Mouse (Mus musculus): ENCODE data around the gene Fam160b1. TPM values are rescaled to one million over a fixed set of nuclear protein-coding genes. Genes with fewer than 3 reads are reported as not detected.
A peak's percentile ranks its signal among the peaks of the same experiment; 100 is the strongest.

Fam160b1 gene
- polyA plus RNA-seq, 1 experiment, result 8.0 TPM

DNA sequence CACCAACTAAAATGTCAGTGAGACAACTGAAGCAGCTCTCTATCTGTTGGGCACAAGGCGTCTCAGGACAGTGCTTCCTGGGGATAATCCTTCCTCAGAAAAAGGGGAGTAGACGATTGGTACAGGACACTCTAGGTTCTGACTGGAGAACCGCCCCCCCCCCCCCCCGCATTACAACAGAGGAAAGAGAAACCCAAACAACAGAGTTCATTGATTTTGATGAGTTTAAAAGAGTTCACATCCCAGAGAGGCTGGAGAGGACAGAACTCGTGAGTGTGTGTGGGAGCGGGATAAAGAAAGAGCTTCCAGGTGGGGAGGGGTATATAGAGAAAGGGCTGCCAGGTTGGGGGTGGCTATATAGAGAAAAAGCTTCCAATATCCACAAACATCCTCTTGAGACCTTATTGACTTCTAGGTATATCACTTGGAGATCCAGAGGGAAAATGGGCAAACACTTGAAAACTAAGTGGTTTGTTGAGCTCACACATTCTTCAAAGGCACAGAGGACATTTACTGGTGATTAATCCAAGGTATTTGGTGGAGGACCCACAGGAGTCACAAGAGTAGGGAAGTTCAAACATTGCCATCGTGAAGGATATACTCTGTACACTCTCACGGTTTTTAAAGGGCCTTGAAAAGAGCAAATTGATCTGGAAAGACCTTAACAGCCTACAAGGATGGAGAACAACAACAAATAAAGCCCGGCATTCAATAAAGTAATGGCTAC, 39.7 kb upstream of the Fam160b1 start:
- no peak overlapping the region for H3K27ac ChIP-seq (ENCODE audit: insufficient read depth, low read depth, low read length)
- no peak for DNase-seq
- no peaks in the 10 kb centered on the region; the same call in 1 of the 2 replicates for H3K4me1 ChIP-seq (ENCODE audit: control insufficient read depth, insufficient read depth, low read length)
- no peaks in the 10 kb centered on the region for H3K27me3 ChIP-seq (replicated peaks; ENCODE audit: control insufficient read depth, insufficient read depth, low read length)
- TF ChIP-seq POLR2A (IDR thresholded peaks at IDR 0.05; ENCODE audit: low read depth, low read length), result no peak
- no peak for TF ChIP-seq CTCF (conservative IDR thresholded peaks at IDR 0.05; ENCODE audit: insufficient read depth, insufficient read length, low read depth, low read length)
- no peak overlapping the region for H3K4me3 ChIP-seq (ENCODE audit: insufficient read depth, low read depth, low read length)
- 81% methylated on average over 9 of the region's 9 CpGs for whole genome bisulfite sequencing
- H3K36me3 ChIP-seq (ENCODE audit: control insufficient read depth, insufficient read depth, low read length), result no peaks in the 10 kb centered on the region

DNA sequence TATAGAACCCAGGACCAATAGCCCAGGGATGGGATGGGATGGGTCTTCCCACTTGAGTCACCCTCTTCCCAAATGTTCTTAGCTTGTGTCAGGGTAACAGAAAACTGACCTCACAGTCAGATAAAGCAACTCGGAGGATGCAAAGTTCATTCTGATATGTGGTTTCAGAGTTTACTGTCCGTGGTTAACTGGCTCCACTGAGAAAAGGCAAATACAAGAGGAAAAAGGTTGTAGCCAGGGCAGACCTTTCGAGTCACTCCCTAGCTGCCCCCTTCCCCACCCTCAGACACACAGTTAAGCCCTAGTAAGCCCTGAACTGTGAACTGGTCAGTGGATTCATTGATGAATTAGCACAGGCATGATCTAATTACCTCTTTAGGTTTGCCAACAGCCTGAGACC, 38.6 kb upstream of the Fam160b1 start:
- no peak overlapping the region for H3K27ac ChIP-seq (ENCODE audit: insufficient read depth, low read depth, low read length)
- no peak overlapping the region for H3K4me3 ChIP-seq (ENCODE audit: insufficient read depth, low read depth, low read length)
- DNase-seq, result no peak
- WGBS, result 64% methylated on average over 3 of the region's 3 CpGs
- no peaks in the 10 kb centered on the region for H3K36me3 ChIP-seq (ENCODE audit: control insufficient read depth, insufficient read depth, low read length)
- H3K27me3 ChIP-seq (replicated peaks; ENCODE audit: control insufficient read depth, insufficient read depth, low read length), result no peaks in the 10 kb centered on the region
- TF ChIP-seq POLR2A (IDR thresholded peaks at IDR 0.05; ENCODE audit: low read depth, low read length) (no peak), CTCF (conservative IDR thresholded peaks at IDR 0.05; ENCODE audit: insufficient read depth, insufficient read length, low read depth, low read length) (no peak)
- H3K4me1 ChIP-seq (ENCODE audit: control insufficient read depth, insufficient read depth, low read length), result no peaks in the 10 kb centered on the region; the same call in 1 of the 2 replicates

DNA sequence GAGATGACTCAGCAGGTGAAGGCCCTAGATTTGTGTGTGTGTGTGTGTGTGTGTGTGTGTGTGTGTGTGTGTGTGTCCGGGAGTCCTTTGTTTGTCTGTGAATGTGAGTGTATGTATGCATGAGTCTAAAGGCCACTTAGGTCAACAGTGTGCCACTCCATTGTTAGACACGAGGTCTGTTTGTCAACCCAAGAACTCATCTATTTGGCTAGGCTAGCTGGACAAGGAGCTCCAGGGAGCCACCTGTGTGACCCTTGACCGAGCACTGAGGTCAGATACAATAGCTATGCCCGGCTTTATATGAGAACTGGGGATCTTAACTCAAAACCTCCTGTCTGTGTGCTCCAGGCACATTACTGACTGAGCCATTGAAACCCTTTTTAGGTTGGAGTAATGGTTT, 38.0 kb upstream of the Fam160b1 start:
- Histone ChIP-seq H3K27me3 (replicated peaks; ENCODE audit: control insufficient read depth, insufficient read depth, low read length) (no peaks in the 10 kb centered on the region), H3K4me3 (ENCODE audit: insufficient read depth, low read depth, low read length) (no peak overlapping the region), H3K27ac (ENCODE audit: insufficient read depth, low read depth, low read length) (no peak overlapping the region), H3K36me3 (ENCODE audit: control insufficient read depth, insufficient read depth, low read length) (no peaks in the 10 kb centered on the region), H3K4me1 (ENCODE audit: control insufficient read depth, insufficient read depth, low read length) (no peaks in the 10 kb centered on the region; the same call in 1 of the 2 replicates)
- DNase-seq, result no peak
- TF ChIP-seq CTCF (conservative IDR thresholded peaks at IDR 0.05; ENCODE audit: insufficient read depth, insufficient read length, low read depth, low read length) (no peak), POLR2A (IDR thresholded peaks at IDR 0.05; ENCODE audit: low read depth, low read length) (no peak)
- WGBS, result 64% methylated on average over 4 of the region's 4 CpGs

DNA sequence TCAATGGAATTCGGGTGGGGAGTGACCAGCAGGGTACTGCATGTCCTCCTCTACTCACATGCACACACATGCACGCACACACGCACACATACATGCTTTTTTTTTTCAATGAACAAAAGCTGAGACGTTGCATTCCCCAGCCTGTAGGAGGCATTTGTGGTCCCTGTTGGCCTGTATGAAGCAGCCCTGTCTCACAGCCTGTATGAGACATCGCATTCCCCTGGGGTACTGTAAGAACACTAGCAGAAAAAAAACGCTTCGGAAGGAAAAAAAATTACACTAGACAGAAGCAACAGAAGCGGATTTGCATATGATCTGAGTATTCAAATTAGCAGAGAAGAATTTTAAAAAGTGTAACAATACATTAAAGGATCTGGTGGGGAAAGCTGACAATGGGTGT, 37.4 kb upstream of the Fam160b1 start:
- WGBS, result 84% methylated on average over 8 of the region's 8 CpGs
- Histone ChIP-seq H3K4me1 (ENCODE audit: control insufficient read depth, insufficient read depth, low read length) (no peaks in the 10 kb centered on the region; the same call in 1 of the 2 replicates), H3K27me3 (replicated peaks; ENCODE audit: control insufficient read depth, insufficient read depth, low read length) (no peaks in the 10 kb centered on the region), H3K4me3 (ENCODE audit: insufficient read depth, low read depth, low read length) (no peak overlapping the region), H3K27ac (ENCODE audit: insufficient read depth, low read depth, low read length) (no peak overlapping the region), H3K36me3 (ENCODE audit: control insufficient read depth, insufficient read depth, low read length) (no peaks in the 10 kb centered on the region)
- TF ChIP-seq POLR2A (IDR thresholded peaks at IDR 0.05; ENCODE audit: low read depth, low read length) (no peak), CTCF (conservative IDR thresholded peaks at IDR 0.05; ENCODE audit: insufficient read depth, insufficient read length, low read depth, low read length) (no peak)
- DNase-seq, result no peak

DNA sequence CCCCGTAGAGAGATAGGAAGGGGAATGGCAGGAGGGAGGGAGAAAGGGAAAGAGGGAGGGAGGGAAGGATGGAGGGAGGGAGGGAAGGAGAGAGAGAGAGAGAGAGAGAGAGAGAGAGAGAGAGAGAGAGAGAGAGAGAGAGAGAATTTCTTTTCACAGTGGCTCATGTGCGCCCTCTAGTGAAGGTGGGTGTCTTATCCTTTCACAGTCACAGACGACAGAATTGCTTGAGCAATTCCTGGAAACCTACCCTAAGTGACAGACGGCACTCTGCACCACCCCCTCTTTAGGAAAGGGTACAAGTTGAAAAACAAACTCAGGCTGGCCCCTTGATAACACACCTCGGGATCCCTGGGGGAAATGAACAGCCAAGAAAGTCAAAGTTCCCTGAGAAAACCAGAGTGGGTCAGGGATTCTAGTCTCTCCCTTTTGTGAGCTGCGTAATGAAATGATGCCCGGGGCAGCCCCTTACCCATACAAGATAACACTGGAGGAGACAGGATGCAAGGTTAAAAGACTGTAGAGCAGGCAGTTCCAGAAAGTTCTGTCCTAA, 34.7 kb upstream of the Fam160b1 start:
- WGBS, result 24% methylated on average over 7 of the region's 7 CpGs
- DNase-seq, result peak; percentile 77
- TF ChIP-seq POLR2A (IDR thresholded peaks at IDR 0.05; ENCODE audit: low read depth, low read length) (no peak), CTCF (conservative IDR thresholded peaks at IDR 0.05; ENCODE audit: insufficient read depth, insufficient read length, low read depth, low read length) (peak; percentile 57)
- no peak overlapping the region for H3K4me3 ChIP-seq (ENCODE audit: insufficient read depth, low read depth, low read length)
- H3K36me3 ChIP-seq (ENCODE audit: control insufficient read depth, insufficient read depth, low read length), result no peaks in the 10 kb centered on the region
- H3K27me3 ChIP-seq (replicated peaks; ENCODE audit: control insufficient read depth, insufficient read depth, low read length), result no peaks in the 10 kb centered on the region
- H3K4me1 ChIP-seq (ENCODE audit: control insufficient read depth, insufficient read depth, low read length), result no peaks in the 10 kb centered on the region; the same call in 1 of the 2 replicates
- H3K27ac ChIP-seq (ENCODE audit: insufficient read depth, low read depth, low read length), result no peak overlapping the region

DNA sequence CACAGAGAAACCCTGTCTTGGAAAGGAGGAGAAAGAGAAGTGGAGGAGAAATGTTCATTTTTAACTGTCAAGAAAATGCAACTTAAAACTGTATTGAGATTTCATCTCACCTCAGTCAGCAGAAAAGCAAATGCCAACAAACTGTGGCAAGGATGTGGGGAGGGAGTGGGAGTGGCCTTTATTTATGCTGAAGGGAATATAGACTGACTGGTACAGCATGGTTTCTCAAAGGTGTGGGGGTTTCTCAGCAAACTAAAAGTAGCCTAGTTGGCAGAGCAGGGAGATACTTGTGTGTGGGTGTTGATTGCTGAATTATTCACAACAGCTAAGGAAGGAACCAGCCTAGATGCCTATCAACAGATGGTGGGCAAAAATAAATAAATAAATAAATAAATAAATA, 32.8 kb upstream of the Fam160b1 start:
- no peak for TF ChIP-seq POLR2A (IDR thresholded peaks at IDR 0.05; ENCODE audit: low read depth, low read length)
- TF ChIP-seq CTCF (conservative IDR thresholded peaks at IDR 0.05; ENCODE audit: insufficient read depth, insufficient read length, low read depth, low read length), result no peak
- Histone ChIP-seq H3K4me3 (ENCODE audit: insufficient read depth, low read depth, low read length) (no peak overlapping the region), H3K4me1 (ENCODE audit: control insufficient read depth, insufficient read depth, low read length) (no peaks in the 10 kb centered on the region; the same call in 1 of the 2 replicates)

DNA sequence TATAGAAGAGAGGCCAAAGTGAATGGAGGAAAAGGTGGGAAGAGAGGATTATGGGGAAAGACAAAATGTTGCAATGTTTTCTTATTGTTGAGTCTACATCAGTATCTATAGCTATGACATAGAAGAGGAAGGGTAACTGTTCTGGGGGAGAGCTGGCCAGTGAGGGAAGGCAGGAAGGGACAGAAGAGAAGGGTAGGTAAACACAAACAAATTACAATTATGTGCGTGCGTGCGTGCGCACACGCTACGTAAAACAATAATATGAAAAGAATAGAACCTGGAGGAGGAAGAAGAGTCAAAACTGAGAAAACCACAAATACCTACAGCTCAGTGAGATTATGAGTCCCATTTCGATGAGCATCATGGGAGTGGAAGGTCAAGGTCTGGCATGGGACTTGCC, 32.2 kb upstream of the Fam160b1 start:
- Histone ChIP-seq H3K4me1 (ENCODE audit: control insufficient read depth, insufficient read depth, low read length) (no peaks in the 10 kb centered on the region; the same call in 1 of the 2 replicates), H3K36me3 (ENCODE audit: control insufficient read depth, insufficient read depth, low read length) (no peaks in the 10 kb centered on the region), H3K27ac (ENCODE audit: insufficient read depth, low read depth, low read length) (no peak overlapping the region), H3K4me3 (ENCODE audit: insufficient read depth, low read depth, low read length) (no peak overlapping the region), H3K27me3 (replicated peaks; ENCODE audit: control insufficient read depth, insufficient read depth, low read length) (no peaks in the 10 kb centered on the region)
- TF ChIP-seq CTCF (conservative IDR thresholded peaks at IDR 0.05; ENCODE audit: insufficient read depth, insufficient read length, low read depth, low read length) (no peak), POLR2A (IDR thresholded peaks at IDR 0.05; ENCODE audit: low read depth, low read length) (no peak)
- DNase-seq, result no peak
- WGBS, result 96% methylated on average over 7 of the region's 7 CpGs

More for the DNA sequence above, 32.8 kb upstream of the Fam160b1 start:
- Histone ChIP-seq H3K27ac (ENCODE audit: insufficient read depth, low read depth, low read length) (no peak overlapping the region), H3K27me3 (replicated peaks; ENCODE audit: control insufficient read depth, insufficient read depth, low read length) (no peaks in the 10 kb centered on the region), H3K36me3 (ENCODE audit: control insufficient read depth, insufficient read depth, low read length) (no peaks in the 10 kb centered on the region)
- no peak for DNase-seq
